Comparison of ENCODE assay signal across 18 mouse cellular contexts in the genomic region with DNA sequence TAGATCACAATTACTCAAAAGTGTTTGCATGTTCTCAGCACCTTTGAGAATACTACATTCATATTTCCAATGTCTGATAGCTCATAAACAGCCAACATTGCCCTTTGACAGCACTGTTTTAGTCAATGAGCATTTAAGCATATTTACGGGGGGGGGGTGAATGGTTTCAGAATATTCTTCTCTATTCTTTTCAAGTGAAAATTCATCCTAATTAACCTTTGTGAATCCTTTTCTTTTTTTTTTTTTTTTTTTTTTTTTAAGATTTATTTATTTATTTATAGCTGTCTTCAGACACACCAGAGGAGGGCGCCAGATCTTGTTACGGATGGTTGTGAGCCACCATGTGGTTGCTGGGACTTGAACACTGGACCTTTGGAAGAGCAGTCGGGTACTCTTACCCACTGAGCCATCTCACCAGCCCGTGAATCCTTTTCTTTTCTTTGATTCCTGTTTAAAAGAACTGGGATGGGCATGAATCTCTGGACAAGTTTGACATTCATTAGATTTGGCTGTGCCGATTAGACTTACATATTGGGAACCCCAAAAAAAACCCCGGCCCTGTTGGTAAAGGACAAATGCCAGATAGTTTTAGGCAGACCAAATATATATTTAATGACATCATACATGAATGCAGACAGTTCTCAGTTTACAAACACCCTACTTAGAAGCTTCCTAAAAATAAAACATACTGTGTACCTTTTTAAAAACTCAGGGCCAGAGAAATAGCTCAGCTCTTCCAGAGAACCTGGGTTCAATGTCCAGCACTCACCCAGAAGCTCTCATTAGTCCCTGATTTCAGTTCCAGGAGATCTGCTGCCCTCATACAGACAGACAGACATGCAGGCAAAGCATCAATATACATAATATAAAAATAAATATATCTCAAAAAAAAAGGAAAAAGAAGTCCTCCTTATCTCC.
"Had no signal": no experiment of that assay in that cellular context is flagged by ENCODE, and none has a peak within 500 bp of the region (broad histone marks: within the 10 kb centered on the region; RNA-seq: fewer than 3 reads in every experiment).

No protein-coding gene starts in this region.

- H3K36me3 ChIP-seq: limb, embryonic 10.5 days; limb, embryonic 13.5 days; liver, embryonic 13.5 days; midbrain, embryonic 12.5 days; midbrain, embryonic 15.5 days; neural tube, embryonic 12.5 days; neural tube, embryonic 15.5 days had no signal

- H3K4me3 ChIP-seq: layer of hippocampus, adult 2 months; limb, embryonic 10.5 days; limb, embryonic 13.5 days; liver, embryonic 13.5 days; midbrain, embryonic 12.5 days; midbrain, embryonic 15.5 days; neural tube, embryonic 12.5 days; neural tube, embryonic 15.5 days had no signal

- H3K27ac ChIP-seq: kidney, postnatal 0 days; layer of hippocampus, adult 2 months; limb, embryonic 10.5 days; limb, embryonic 13.5 days; liver, embryonic 13.5 days; midbrain, embryonic 12.5 days; midbrain, embryonic 15.5 days; neural tube, embryonic 12.5 days; neural tube, embryonic 15.5 days; stomach, postnatal 0 days had no signal

- ATAC-seq: intestine, embryonic 16.5 days; midbrain, embryonic 15.5 days had no signal

- H3K9me3 ChIP-seq: limb, embryonic 10.5 days; limb, embryonic 13.5 days; liver, embryonic 13.5 days; midbrain, embryonic 12.5 days; midbrain, embryonic 15.5 days; neural tube, embryonic 12.5 days; neural tube, embryonic 15.5 days had no signal

- H3K27me3 ChIP-seq: limb, embryonic 13.5 days; liver, embryonic 13.5 days; midbrain, embryonic 12.5 days; midbrain, embryonic 15.5 days; neural tube, embryonic 12.5 days; neural tube, embryonic 15.5 days had no signal

- H3K9ac ChIP-seq: limb, embryonic 13.5 days; liver, embryonic 13.5 days; midbrain, embryonic 12.5 days; midbrain, embryonic 15.5 days; neural tube, embryonic 12.5 days; neural tube, embryonic 15.5 days had no signal

- DNase-seq: kidney, adult 18-20 months; layer of hippocampus, adult 9-11 months; liver, embryonic 13.5 days; lung, adult 2 months; lung, postnatal 14 days; lung, postnatal 4 days; right cerebral cortex, adult 18-20 months; right cerebral cortex, postnatal 25 days had no signal

- H3K4me2 ChIP-seq: limb, embryonic 13.5 days; liver, embryonic 13.5 days; midbrain, embryonic 12.5 days; midbrain, embryonic 15.5 days; neural tube, embryonic 12.5 days; neural tube, embryonic 15.5 days had no signal
